Mouse (Mus musculus): Measurements from ENCODE around the gene Matk. TPM values are rescaled to one million over a fixed set of nuclear protein-coding genes. Genes with fewer than 3 reads are reported as not detected.

The Matk gene
- polyA plus RNA-seq, 1 experiment = not detected

GRCm38 (mm10) chr10:81261025-81261424, 8.3 kb downstream of the Matk start:
- no peaks in the 10 kb centered on the region; the same call in 1 of the 2 replicates for H3K4me1 ChIP-seq (ENCODE audit: control insufficient read depth, insufficient read depth, insufficient read length, low read length)
- no peak overlapping the region for H3K27ac ChIP-seq (replicated peaks; ENCODE audit: low read depth, low read length)
- H3K4me3 ChIP-seq (ENCODE audit: insufficient read depth, low read depth, low read length) = no peak overlapping the region

- H3K4me1 ChIP-seq (ENCODE audit: control insufficient read depth, insufficient read depth, insufficient read length, low read length) = peaks cover 8% of the 10 kb centered on the region; the same call in 1 of the 2 replicates
- no peak overlapping the region for H3K27ac ChIP-seq (replicated peaks; ENCODE audit: low read depth, low read length)
- no peak overlapping the region for H3K4me3 ChIP-seq (ENCODE audit: insufficient read depth, low read depth, low read length)
These were observed 12.8 kb downstream of the Matk start for GRCm38 (mm10) chr10:81265540-81265939.

- Histone ChIP-seq H3K4me1 (ENCODE audit: control insufficient read depth, insufficient read depth, insufficient read length, low read length) (peaks cover 8% of the 10 kb centered on the region; the same call in 1 of the 2 replicates), H3K27ac (replicated peaks; ENCODE audit: low read depth, low read length) (peak within 1 kb of the TSS; percentile 97), H3K4me3 (ENCODE audit: insufficient read depth, low read depth, low read length) (peak within 1 kb of the TSS; percentile 84)
These were observed 13.7 kb downstream of the Matk start, which contains the start of the genes Mrpl54 and Apba3 for GRCm38 (mm10) chr10:81266211-81267105. Mrpl54 (minus strand) TSS chr10:81266934. Apba3 (plus strand) TSS chr10:81266960.

GRCm38 (mm10) chr10:81268056-81268455, 15.3 kb downstream of the Matk start:
- H3K4me1 ChIP-seq (ENCODE audit: control insufficient read depth, insufficient read depth, insufficient read length, low read length) = peaks cover 8% of the 10 kb centered on the region; the same call in 1 of the 2 replicates
- H3K27ac ChIP-seq (replicated peaks; ENCODE audit: low read depth, low read length) = peak overlapping the region; percentile 92
- H3K4me3 ChIP-seq (ENCODE audit: insufficient read depth, low read depth, low read length) = peak overlapping the region; percentile 83

GRCm38 (mm10) chr10:81268643-81269412, 16.1 kb downstream of the Matk start:
- Histone ChIP-seq H3K4me3 (ENCODE audit: insufficient read depth, low read depth, low read length) (peak overlapping the region; percentile 83), H3K4me1 (ENCODE audit: control insufficient read depth, insufficient read depth, insufficient read length, low read length) (peaks cover 8% of the 10 kb centered on the region; the same call in 1 of the 2 replicates), H3K27ac (replicated peaks; ENCODE audit: low read depth, low read length) (peak overlapping the region; percentile 92)

GRCm38 (mm10) chr10:81272356-81272755, 19.6 kb downstream of the Matk start:
- no peak overlapping the region for H3K27ac ChIP-seq (replicated peaks; ENCODE audit: low read depth, low read length)

GRCm38 (mm10) chr10:81273842-81274241, 21.1 kb downstream of the Matk start:
- Histone ChIP-seq H3K4me1 (ENCODE audit: control insufficient read depth, insufficient read depth, insufficient read length, low read length) (peaks cover 6% of the 10 kb centered on the region; the same call in 1 of the 2 replicates), H3K4me3 (ENCODE audit: insufficient read depth, low read depth, low read length) (no peak overlapping the region), H3K27ac (replicated peaks; ENCODE audit: low read depth, low read length) (no peak overlapping the region)

More at GRCm38 (mm10) chr10:81272356-81272755, 19.6 kb downstream of the Matk start:
- Histone ChIP-seq H3K4me3 (ENCODE audit: insufficient read depth, low read depth, low read length) (no peak overlapping the region), H3K4me1 (ENCODE audit: control insufficient read depth, insufficient read depth, insufficient read length, low read length) (peaks cover 8% of the 10 kb centered on the region; the same call in 1 of the 2 replicates)

GRCm38 (mm10) chr10:81277676-81278075, 24.9 kb downstream of the Matk start:
- no peaks in the 10 kb centered on the region for H3K4me1 ChIP-seq (ENCODE audit: control insufficient read depth, insufficient read depth, insufficient read length, low read length)
- H3K4me3 ChIP-seq (ENCODE audit: insufficient read depth, low read depth, low read length) = no peak overlapping the region
- no peak overlapping the region for H3K27ac ChIP-seq (replicated peaks; ENCODE audit: low read depth, low read length)

- Histone ChIP-seq H3K27ac (replicated peaks; ENCODE audit: low read depth, low read length) (no peak overlapping the region), H3K4me3 (ENCODE audit: insufficient read depth, low read depth, low read length) (no peak overlapping the region)
These were observed 26.8 kb downstream of the Matk start for GRCm38 (mm10) chr10:81279496-81279895.

GRCm38 (mm10) chr10:81284189-81284588, 31.5 kb downstream of the Matk start:
- Histone ChIP-seq H3K27ac (replicated peaks; ENCODE audit: low read depth, low read length) (no peak overlapping the region), H3K4me1 (ENCODE audit: control insufficient read depth, insufficient read depth, insufficient read length, low read length) (no peaks in the 10 kb centered on the region), H3K4me3 (ENCODE audit: insufficient read depth, low read depth, low read length) (no peak overlapping the region)

More at GRCm38 (mm10) chr10:81279496-81279895, 26.8 kb downstream of the Matk start:
- H3K4me1 ChIP-seq (ENCODE audit: control insufficient read depth, insufficient read depth, insufficient read length, low read length) = no peaks in the 10 kb centered on the region

- H3K27ac ChIP-seq (replicated peaks; ENCODE audit: low read depth, low read length) = no peak overlapping the region
These were observed 32.0 kb downstream of the Matk start for GRCm38 (mm10) chr10:81284719-81285118.

GRCm38 (mm10) chr10:81285694-81286450, 33.1 kb downstream of the Matk start:
- Histone ChIP-seq H3K4me3 (ENCODE audit: insufficient read depth, low read depth, low read length) (peak overlapping the region; percentile 49), H3K4me1 (ENCODE audit: control insufficient read depth, insufficient read depth, insufficient read length, low read length) (no peaks in the 10 kb centered on the region), H3K27ac (replicated peaks; ENCODE audit: low read depth, low read length) (no peak overlapping the region)

More at GRCm38 (mm10) chr10:81284719-81285118, 32.0 kb downstream of the Matk start:
- Histone ChIP-seq H3K4me3 (ENCODE audit: insufficient read depth, low read depth, low read length) (no peak overlapping the region), H3K4me1 (ENCODE audit: control insufficient read depth, insufficient read depth, insufficient read length, low read length) (no peaks in the 10 kb centered on the region)

- H3K27ac ChIP-seq (replicated peaks; ENCODE audit: low read depth, low read length) = no peak overlapping the region
- H3K4me3 ChIP-seq (ENCODE audit: insufficient read depth, low read depth, low read length) = no peak overlapping the region
- no peaks in the 10 kb centered on the region for H3K4me1 ChIP-seq (ENCODE audit: control insufficient read depth, insufficient read depth, insufficient read length, low read length)
These were observed 33.9 kb downstream of the Matk start for GRCm38 (mm10) chr10:81286586-81286985.

GRCm38 (mm10) chr10:81287513-81288157, 34.9 kb downstream of the Matk start:
- Histone ChIP-seq H3K4me3 (ENCODE audit: insufficient read depth, low read depth, low read length) (no peak overlapping the region), H3K27ac (replicated peaks; ENCODE audit: low read depth, low read length) (no peak overlapping the region), H3K4me1 (ENCODE audit: control insufficient read depth, insufficient read depth, insufficient read length, low read length) (no peaks in the 10 kb centered on the region)

Data from brown adipose tissue, adult 24 weeks (tissue).